Mouse (Mus musculus) kidney, adult 18-20 months (tissue): ENCODE data around the gene Cttn.

Experiments used
- DNase-seq: peaks from one replicate; pipeline ENCODE4 v3.0.0; 2021

Cttn gene

DNA sequence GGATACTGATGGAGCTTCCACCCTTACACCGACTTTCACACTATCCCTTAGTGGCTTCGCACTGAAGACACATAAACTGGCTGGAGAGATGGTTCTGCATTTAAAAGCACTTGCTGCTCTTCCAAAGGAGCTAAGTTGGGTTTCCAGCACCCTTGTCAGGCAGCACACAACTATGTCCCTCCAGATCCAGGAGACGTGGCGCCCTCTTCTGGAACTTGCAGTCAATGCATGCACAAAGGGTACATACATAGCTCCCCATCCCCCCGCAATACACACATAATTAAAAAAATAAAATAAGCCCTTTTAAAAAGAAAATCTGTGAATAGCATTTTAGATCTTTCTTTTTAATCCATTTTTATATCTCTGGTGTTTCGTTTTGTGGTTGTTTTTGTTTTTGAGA, 83.3 kb downstream of the Cttn start:
- no peak for DNase-seq
